Mouse (Mus musculus) right cerebral cortex, postnatal 25 days (tissue): ENCODE measurements around the gene Msx1.

Experiments used
- DNase-seq: peaks from one replicate; pipeline ENCODE4 v3.0.0; 2022

The Msx1 gene

GRCm38 (mm10) chr5:37825611-37826445, 1.4 kb upstream of the Msx1 start:
- no peak for DNase-seq

DNA sequence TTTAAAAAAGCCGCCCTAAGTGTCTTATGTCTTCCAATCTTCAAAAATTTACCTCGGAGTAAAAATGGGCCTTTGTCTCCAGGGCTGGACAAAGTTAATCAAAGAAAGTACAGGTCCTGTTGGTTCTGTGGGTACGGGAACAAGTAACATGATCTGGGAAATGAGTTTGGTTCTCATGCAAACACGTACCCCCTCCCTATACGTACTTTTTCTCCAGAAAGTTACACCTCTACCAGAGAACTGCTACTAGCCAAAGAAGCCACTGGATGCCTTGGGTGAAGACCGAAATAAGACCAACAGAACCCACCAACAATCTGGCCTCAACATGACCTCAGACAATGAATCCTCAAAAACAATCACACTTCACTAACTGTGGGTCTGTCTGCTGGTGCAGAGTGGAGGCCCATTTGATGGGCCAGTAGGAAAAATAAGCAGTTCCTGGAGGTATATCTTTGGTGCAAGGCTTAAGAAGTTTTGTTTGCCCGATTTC, 773 bp upstream of the Msx1 start:
- no peak for DNase-seq

DNA sequence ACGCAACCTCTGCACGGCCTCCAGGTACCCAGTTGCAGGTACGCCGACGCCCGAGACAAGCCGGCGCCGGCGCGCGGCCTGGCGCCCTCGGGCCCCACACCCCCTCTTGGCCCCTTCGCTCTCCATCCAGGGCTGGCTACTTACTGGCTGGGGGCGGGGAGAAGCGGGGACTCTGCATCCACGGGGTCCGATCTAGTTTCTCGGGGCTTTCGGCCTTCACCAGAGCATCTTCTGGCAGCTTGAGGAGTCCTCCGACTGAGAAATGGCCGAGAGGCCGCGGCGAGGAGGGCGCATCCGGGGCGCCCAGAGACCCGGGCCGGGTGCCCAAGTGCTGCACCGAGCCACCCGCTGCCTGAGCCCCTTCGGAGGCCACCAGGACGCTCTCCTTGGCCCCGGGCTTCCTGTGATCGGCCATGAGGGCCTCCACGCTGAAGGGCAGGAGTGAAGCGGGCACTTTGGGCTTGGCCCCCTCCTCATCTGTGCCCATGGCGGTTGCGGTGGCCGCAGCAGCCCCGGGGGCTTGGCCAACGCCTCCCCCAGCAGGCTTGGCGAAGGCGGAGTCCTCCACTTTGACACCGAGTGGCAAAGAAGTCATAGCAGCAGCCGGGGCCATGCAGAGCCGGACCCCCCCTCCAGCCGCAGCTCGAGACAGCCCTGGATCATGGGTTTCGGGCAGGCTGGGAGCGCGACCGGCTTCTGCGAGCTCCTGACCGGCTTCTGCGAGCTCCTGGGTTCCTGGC, 492 bp downstream of the Msx1 start:
- no peak for DNase-seq

- no peak for DNase-seq
Observed at GRCm38 (mm10) chr5:37822791-37823720, 1.3 kb downstream of the Msx1 start.

- DNase-seq: no peak
Observed at GRCm38 (mm10) chr5:37822116-37822707, 2.2 kb downstream of the Msx1 start.

- DNase-seq: no peak
Observed at GRCm38 (mm10) chr5:37821111-37821601, 3.2 kb downstream of the Msx1 start.

GRCm38 (mm10) chr5:37820689-37821088, 3.7 kb downstream of the Msx1 start:
- DNase-seq: no peak

GRCm38 (mm10) chr5:37819971-37820370, 4.4 kb downstream of the Msx1 start:
- DNase-seq: no peak

DNA sequence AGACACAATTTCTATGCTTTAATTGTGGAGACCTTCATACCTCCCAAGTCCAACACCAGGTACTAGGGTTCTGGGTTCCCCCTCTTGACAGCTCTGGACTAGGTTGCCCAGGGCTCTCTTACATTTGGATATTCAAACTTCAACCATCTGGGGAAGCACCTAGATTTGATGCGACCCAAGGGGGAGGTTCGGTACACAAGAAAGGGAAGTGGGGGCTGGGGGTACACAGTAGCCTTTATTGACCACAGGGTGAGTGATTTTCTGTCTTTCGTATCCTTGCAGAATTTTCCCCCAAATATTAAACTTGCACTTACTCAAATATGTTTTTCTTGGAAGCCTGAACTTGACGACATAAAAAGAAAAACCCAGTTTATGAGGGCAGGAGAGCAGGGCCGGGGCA, 4.8 kb downstream of the Msx1 start:
- DNase-seq: no peak

DNA sequence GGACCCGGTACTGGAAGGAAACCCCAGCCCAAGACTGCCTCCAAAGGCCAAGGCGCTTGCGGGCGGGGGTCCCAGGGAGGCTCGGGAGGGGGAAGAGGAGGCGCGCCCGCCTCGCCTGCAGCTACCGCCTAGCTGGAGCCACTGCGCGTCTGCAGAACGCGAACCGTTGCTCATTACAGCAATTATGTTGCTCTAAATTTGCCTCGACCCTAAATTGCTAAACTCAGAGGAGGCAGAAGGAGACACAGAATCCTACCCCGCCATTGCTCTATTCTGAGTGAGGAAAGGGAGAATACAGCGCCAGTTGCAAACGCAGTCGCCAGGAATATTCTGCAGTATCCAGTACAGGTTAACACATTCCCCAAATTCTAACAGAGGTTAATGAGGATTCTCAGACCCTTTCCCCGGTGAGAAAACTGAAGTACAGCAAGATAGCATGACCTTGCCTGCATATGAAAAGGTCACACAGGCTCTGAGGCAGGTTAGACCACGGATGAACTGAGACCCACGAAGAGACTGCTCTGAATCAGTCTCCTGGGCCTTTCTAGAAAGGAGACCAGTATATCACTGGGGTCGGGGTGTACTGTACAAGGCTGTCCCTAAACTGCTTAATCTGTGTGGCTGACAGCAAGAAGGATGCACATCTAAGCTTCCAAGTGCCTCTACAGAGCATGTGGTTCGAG, 5.7 kb downstream of the Msx1 start:
- DNase-seq: no peak

GRCm38 (mm10) chr5:37817658-37818532, 6.5 kb downstream of the Msx1 start:
- DNase-seq: no peak

GRCm38 (mm10) chr5:37816907-37817657, 7.3 kb downstream of the Msx1 start:
- no peak for DNase-seq

DNA sequence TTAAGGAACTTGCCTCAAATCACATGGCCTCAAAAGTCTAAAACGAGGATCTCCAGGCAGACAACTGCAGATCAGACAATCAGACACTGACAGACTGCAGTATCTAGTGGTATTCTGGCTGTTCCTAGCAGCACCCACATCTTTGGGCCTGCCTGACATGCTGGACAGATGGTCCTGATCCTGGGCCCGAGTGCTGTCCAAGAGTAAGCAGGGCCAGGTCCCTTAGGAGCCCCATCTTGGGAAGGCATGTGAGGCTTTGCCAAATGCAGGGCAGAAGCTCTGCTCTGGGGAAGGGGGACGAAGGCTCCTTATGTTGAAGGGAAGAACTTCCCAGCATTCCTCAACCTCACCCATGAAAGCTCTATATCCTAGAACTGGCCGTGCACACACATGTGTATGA, 8.5 kb downstream of the Msx1 start:
- no peak for DNase-seq

DNA sequence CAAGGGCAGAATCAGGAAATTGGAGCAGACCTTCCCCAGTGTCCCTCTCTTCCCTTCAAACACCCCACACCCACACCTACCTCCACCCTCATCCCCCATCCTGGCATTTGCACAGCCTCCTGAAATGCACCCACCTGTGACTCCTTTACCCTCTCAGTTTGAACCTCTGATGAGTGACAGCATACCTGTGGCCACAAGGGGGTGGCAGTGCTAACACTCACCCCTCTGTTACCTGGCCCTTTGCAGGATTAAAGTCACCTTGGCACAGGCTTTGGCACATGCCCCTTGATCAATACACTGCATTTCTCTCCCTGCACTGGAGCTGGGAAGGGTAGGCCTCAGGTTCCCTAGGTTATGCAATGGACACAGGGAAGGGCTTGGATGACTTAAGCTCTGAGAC, 10.2 kb downstream of the Msx1 start:
- no peak for DNase-seq

DNA sequence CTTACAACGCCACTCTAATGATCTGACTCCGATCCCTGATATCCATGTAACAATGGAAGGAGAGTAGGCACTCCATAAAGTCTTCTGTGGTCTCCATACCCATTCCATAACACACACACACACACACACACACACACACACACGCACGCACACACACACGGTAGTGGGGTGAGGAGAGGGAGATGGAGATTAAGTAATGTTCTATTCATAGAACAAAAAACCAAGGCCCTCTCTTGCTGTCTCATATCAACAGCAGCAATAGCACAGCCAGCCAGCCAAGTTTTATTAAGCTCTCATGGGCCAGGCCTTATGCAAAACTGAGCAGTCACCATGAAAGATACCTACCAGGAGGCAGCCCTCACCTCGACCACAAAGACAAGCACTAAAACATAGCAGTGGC, 19.1 kb downstream of the Msx1 start:
- DNase-seq: no peak

DNA sequence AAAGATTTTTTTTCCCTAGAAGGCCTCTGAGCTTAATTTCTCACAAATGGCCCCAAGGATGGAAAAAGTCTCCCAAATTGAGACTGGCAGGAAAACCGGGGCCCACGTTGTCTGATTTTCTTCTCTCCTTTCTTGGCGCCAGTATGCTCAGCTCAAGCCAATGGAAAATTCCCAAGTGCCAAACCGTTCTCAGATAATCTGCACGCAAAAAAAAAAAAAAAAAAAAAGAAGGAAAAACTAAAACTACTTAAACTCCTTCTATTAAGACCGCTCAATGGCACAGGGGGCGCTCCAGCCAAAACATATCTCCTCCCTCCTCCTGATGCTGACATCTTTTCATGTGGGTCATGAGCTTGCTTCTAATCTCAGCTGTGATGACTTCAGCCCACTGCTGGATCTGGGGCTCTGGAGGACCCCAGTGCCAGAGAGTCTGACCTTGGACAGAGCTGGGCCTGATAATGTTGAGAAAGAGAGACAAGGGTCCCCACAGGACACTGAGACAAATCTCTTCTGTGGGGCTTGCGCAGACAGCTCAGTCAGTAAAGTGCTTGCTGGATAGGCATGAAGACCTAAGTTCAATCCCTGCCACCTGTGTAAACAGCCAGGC, 19.8 kb downstream of the Msx1 start:
- DNase-seq: no peak

DNA sequence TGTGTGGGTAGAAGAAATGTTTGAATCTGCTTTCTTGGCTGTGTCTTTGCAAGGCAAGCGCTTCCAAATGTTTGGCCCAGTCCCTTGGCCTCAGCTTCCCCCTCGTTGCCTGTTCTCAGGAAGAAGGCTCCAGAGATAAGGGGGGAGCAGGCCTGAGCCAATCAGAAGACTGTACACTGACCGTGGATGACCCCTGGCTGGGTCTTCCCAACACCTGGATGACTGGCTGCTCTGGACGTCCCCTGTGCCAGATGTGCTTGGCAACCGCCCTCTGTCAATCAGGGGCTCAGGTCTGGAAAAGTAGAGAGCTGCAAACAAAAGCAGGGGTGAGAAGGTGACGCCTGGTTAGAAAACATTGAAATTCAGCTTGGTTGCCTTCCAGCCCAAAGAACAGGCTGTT, 27.1 kb downstream of the Msx1 start:
- DNase-seq: no peak

- no peak for DNase-seq
Observed at GRCm38 (mm10) chr5:37796751-37797150, 27.6 kb downstream of the Msx1 start.

- DNase-seq: no peak
Observed at GRCm38 (mm10) chr5:37795691-37796090, 28.7 kb downstream of the Msx1 start.

- DNase-seq: no peak
Observed at GRCm38 (mm10) chr5:37792154-37792553, 32.2 kb downstream of the Msx1 start.
